Mouse (Mus musculus): Measurements from ENCODE around the gene Cdkal1.

GRCm38 (mm10) chr13:29501173-29501572 is 354.3 kb downstream of the Cdkal1 start:
- TF ChIP-seq POLR2A (IDR thresholded peaks at IDR 0.05; ENCODE audit: low read depth, low read length) (no peak), CTCF (IDR thresholded peaks at IDR 0.05; ENCODE audit: extremely low read depth, insufficient read length, insufficient replicate concordance, low read depth, low read length) (no peak)

All from small intestine, adult 2 months (tissue).